Mouse (Mus musculus) left cerebral cortex, postnatal 4 days (tissue): ENCODE data around the gene Scfd2. TPM values are rescaled to one million over a fixed set of nuclear protein-coding genes. Genes with fewer than 3 reads are reported as not detected.
A peak's percentile ranks its signal among the peaks of the same experiment; 100 is the strongest.

Experiments
- DNase-seq: peaks from one replicate; pipeline ENCODE4 v3.0.0-alpha.2; 2022
- intact Hi-C: fragments of 180-260 bp; cut with DNase I; formaldehyde crosslinking; loops from one replicate; pipeline ENCODE4 v1.15.1; 2025
- total RNA-seq, 2 experiments: library from RNA; stranded (reverse); gene quantifications; 2 replicates each; pipeline ENCODE4 v1.2.3; 2021

Scfd2 gene
- total RNA-seq, 2 experiments from 2014 or later, result 24.3 to 25.5 TPM

- peak; percentile 72 for DNase-seq
- intact Hi-C loops, result no loop called here
Observed at GRCm38 (mm10) chr5:74161297-74161926, 370.1 kb downstream of the Scfd2 start.

DNA sequence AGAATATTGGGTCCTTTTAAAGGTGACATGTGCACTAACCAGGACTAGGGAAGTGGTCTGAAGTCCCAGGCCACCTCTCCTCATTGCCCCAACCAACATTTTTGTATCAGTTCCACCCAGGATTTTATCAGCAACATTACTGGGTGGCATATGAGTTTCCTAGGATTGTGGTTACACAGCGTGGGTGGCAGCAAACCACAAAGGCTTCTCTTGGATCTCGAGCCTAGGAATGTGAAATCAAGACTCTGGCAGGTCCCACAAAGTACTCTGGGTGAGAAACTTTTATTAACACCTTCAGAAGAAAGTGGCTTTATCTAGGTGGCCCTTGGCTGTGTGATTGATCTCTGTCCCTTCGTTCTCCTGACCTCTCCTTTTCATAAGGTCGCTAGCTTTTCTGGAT, 371.2 kb downstream of the Scfd2 start:
- DNase-seq, result no peak
- intact Hi-C loops, result no loop called here

GRCm38 (mm10) chr5:74159906-74160305, 371.7 kb downstream of the Scfd2 start:
- no peak for DNase-seq
- intact Hi-C loops, result no loop called here

DNA sequence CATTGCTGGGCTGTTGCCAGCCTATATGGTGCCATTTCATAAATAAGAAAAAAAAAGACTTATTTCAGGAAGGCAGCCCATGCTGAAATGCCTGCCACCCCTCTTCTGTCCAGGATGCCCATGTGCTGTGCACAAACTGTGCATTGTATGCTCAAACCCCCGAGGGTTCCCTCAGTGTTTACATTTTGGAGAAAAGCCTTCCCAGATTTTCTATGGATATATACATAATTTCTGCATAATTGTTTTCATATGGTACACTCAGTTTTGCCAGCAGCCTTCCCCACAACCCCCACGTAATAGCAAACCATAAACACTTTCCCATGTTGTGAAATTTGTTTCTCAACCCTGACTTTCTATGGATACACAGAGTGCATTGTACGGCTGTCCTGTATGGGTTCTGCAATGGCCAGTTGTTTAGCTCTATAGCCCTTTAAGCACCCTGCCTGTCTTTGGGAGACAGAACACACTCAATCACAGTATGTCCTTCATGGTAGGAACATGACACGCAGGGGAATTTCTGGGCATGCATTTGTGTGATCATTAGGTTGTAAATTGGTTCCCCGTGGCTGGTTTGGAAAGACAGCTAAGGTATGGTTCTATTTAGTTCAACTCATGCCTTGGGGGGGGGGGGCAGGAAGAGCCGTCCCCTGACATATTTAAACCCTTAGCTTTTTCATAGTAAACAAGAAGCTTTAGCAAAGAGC, 372.5 kb downstream of the Scfd2 start:
- intact Hi-C loops, result no loop called here
- DNase-seq, result no peak

DNA sequence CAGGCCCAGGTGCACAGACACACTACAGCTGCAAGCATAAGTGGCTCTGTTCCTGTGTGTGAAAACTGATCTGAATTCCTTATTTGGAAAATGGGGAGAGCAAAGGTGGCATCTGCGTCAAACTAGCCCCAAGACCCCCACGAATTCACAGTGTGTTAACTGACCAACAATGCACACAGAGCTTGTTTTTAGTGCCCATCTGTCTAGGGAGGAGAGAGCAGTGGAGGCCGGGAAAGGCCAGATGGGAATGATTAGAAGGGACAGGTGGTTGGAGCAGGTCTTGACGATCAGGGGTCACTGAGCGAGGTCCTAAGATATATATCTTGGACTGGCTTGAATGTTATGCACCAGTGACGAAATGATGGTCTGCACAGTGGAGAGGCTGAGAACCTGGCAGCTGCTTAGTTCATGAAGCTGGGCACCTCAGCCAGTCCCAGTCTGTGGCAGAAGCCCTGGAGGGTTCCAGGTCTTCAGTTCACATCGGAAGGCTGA, 375.7 kb downstream of the Scfd2 start:
- intact Hi-C loops, result no loop called here
- peak; percentile 24 for DNase-seq

Other genes starting within 250 kb of the Scfd2 start
- 10 to 100 TPM; 72.2 to 78.7 TPM for gene Fip1l1, start 3.7 kb upstream of the Scfd2 start, total RNA-seq
- 10 to 100 TPM; 13.8 to 17.2 TPM for gene Lnx1, start 171.2 kb upstream of the Scfd2 start, total RNA-seq